Mouse (Mus musculus) MEL (cell line): ENCODE results near the gene Gosr2. TPM values are rescaled to one million over a fixed set of nuclear protein-coding genes. Genes with fewer than 3 reads are reported as not detected.

Source experiments
- DNase-seq: peaks from one replicate; pipeline ENCODE4 v3.0.0; 2011; ENCODE audit warnings: low read depth, low spot score
- H3K27ac ChIP-seq: 2 replicates; pipeline ENCODE4 v1.5.1; 2012; ENCODE audit warnings: low read depth, mild to moderate bottlenecking, control low read depth, low read length, moderate library complexity; ENCODE audit not compliant: control insufficient read depth
- H3K27me3 ChIP-seq, 2 experiments: fragments of 150-350 bp in 1 of 2; sonication (generic) in 1 of 2; 2 replicates each; pipeline ENCODE4 v1.6.1; 2012; ENCODE audit warnings: low read length in 2 of 2, mild to moderate bottlenecking in 2 of 2, improper control_type of control experiment in 1 of 2, moderate library complexity in 1 of 2; ENCODE audit not compliant: insufficient read depth in 2 of 2, control insufficient read depth in 1 of 2
- H3K36me3 ChIP-seq, 2 experiments: 2 replicates each; pipeline ENCODE4 v1.6.1; 2012 to 2014; ENCODE audit warnings: low read length in 2 of 2, improper control_type of control experiment in 1 of 2, inconsistent platforms in 1 of 2, mild to moderate bottlenecking in 1 of 2; ENCODE audit not compliant: insufficient read depth in 2 of 2, control insufficient read depth in 1 of 2
- H3K4me1 ChIP-seq, 2 experiments: fragments of 150-350 bp in 1 of 2; sonication (generic) in 1 of 2; 2 replicates each; pipeline ENCODE4 v1.6.1; 2012; ENCODE audit warnings: low read length in 2 of 2, improper control_type of control experiment in 1 of 2, mild to moderate bottlenecking in 1 of 2; ENCODE audit not compliant: insufficient read depth in 2 of 2, control insufficient read depth in 1 of 2
- H3K4me3 ChIP-seq, 2 experiments: fragments of 150-350 bp in 1 of 2; sonication (generic) in 1 of 2; 2 replicates each; pipeline ENCODE4 v1.5.1; 2012; ENCODE audit warnings: low read depth in 2 of 2, low read length in 2 of 2, mild to moderate bottlenecking in 2 of 2, moderate library complexity in 2 of 2, control low read depth in 1 of 2, improper control_type of control experiment in 1 of 2; ENCODE audit not compliant: control insufficient read depth in 1 of 2, insufficient read depth in 1 of 2
- H3K79me2 ChIP-seq: 2 replicates; pipeline ENCODE4 v1.6.1; 2012; ENCODE audit warnings: mild to moderate bottlenecking, low read length, moderate library complexity; ENCODE audit not compliant: control insufficient read depth, poor library complexity, insufficient read depth
- H3K9ac ChIP-seq: 2 replicates; pipeline ENCODE4 v1.6.1; 2012; ENCODE audit warnings: low read depth, mild to moderate bottlenecking, control low read depth, low read length, moderate library complexity; ENCODE audit not compliant: control insufficient read depth, poor library complexity, severe bottlenecking
- H3K9me3 ChIP-seq: fragments of 150-350 bp; sonication (generic); replicated peaks from 2 replicates; pipeline ENCODE4 v1.6.1; 2012; ENCODE audit warnings: mild to moderate bottlenecking, low read length, improper control_type of control experiment, moderate library complexity; ENCODE audit not compliant: insufficient read depth
- CHD1 ChIP-seq: IDR thresholded peaks from 2 replicates; pipeline ENCODE4 v1.6.1; 2012; ENCODE audit warnings: low read depth, mild to moderate bottlenecking, inconsistent platforms, low read length, improper control_type of control experiment
- CTCF ChIP-seq, 3 experiments: IDR thresholded peaks in 2 of 3; conservative IDR thresholded peaks in 1 of 3; 2 replicates each; pipeline ENCODE4 v1.5.1; 2011 to 2012; ENCODE audit warnings: low read length in 3 of 3, low read depth in 2 of 3, mild to moderate bottlenecking in 2 of 3, improper control_type of control experiment in 1 of 3, inconsistent platforms in 1 of 3, mixed read lengths in 1 of 3, moderate library complexity in 1 of 3; ENCODE audit not compliant: control insufficient read depth in 1 of 3, insufficient read depth in 1 of 3, poor library complexity in 1 of 3, severe bottlenecking in 1 of 3
- E2F4 ChIP-seq: IDR thresholded peaks from 2 replicates; pipeline ENCODE4 v1.6.1; 2011; ENCODE audit warnings: low read depth, low read length, improper control_type of control experiment, borderline replicate concordance
- GABPA ChIP-seq: IDR thresholded peaks from 2 replicates; pipeline ENCODE4 v1.6.1; 2012; ENCODE audit warnings: low read depth, mild to moderate bottlenecking, inconsistent platforms, low read length, improper control_type of control experiment, moderate library complexity
- GATA1 ChIP-seq: IDR thresholded peaks from 2 replicates; pipeline ENCODE4 v1.6.1; 2011; ENCODE audit warnings: low read depth, low read length, improper control_type of control experiment
- HCFC1 ChIP-seq: IDR thresholded peaks from 2 replicates; pipeline ENCODE4 v1.6.1; 2012; ENCODE audit warnings: low read depth, mild to moderate bottlenecking, inconsistent platforms, low read length, improper control_type of control experiment, moderate library complexity
- KAT2A ChIP-seq: conservative IDR thresholded peaks from 2 replicates; pipeline ENCODE4 v1.6.1; 2012; ENCODE audit warnings: low read depth, low read length, improper control_type of control experiment, inconsistent platforms
- MAX ChIP-seq: IDR thresholded peaks from 2 replicates; pipeline ENCODE4 v1.6.1; 2011; ENCODE audit warnings: low read length, improper control_type of control experiment
- MAZ ChIP-seq: IDR thresholded peaks from 2 replicates; pipeline ENCODE4 v1.6.1; 2012; ENCODE audit warnings: low read depth, mild to moderate bottlenecking, inconsistent platforms, low read length, improper control_type of control experiment
- MXI1 ChIP-seq: IDR thresholded peaks from 2 replicates; pipeline ENCODE4 v1.6.1; 2011; ENCODE audit warnings: mild to moderate bottlenecking, low read depth, low read length, improper control_type of control experiment
- NRF1 ChIP-seq: IDR thresholded peaks from 2 replicates; pipeline ENCODE4 v1.6.1; 2014; ENCODE audit warnings: low read depth, mild to moderate bottlenecking, inconsistent platforms, low read length, improper control_type of control experiment, moderate library complexity; ENCODE audit not compliant: poor library complexity, insufficient read depth, severe bottlenecking
- POLR2AphosphoS5 ChIP-seq: IDR thresholded peaks from 2 replicates; pipeline ENCODE4 v1.6.1; 2012; ENCODE audit warnings: low read depth, borderline replicate concordance, mild to moderate bottlenecking, inconsistent platforms, low read length, moderate library complexity, mixed read lengths
- RCOR1 ChIP-seq: IDR thresholded peaks from 2 replicates; pipeline ENCODE4 v1.6.1; 2012; ENCODE audit warnings: low read depth, mild to moderate bottlenecking, inconsistent platforms, low read length, improper control_type of control experiment
- SMC3 ChIP-seq: IDR thresholded peaks from 2 replicates; pipeline ENCODE4 v1.6.1; 2011; ENCODE audit warnings: low read depth, low read length, improper control_type of control experiment
- TBP ChIP-seq: IDR thresholded peaks from 2 replicates; pipeline ENCODE4 v1.8.0; 2011; ENCODE audit warnings: low read depth, low read length, improper control_type of control experiment
- UBTF ChIP-seq: IDR thresholded peaks from 2 replicates; pipeline ENCODE4 v1.6.1; 2012; ENCODE audit warnings: low read depth, mild to moderate bottlenecking, inconsistent platforms, low read length, improper control_type of control experiment, moderate library complexity, borderline replicate concordance; ENCODE audit not compliant: insufficient read depth
- USF1 ChIP-seq: IDR thresholded peaks from 2 replicates; pipeline ENCODE4 v1.6.1; 2014; ENCODE audit warnings: low read depth, mild to moderate bottlenecking, inconsistent platforms, low read length, improper control_type of control experiment, moderate library complexity
- USF2 ChIP-seq, 2 experiments: IDR thresholded peaks; 2 replicates each; pipeline ENCODE4 v1.6.1; 2011 to 2012; ENCODE audit warnings: improper control_type of control experiment in 2 of 2, low read length in 2 of 2, borderline replicate concordance in 1 of 2, inconsistent platforms in 1 of 2, low read depth in 1 of 2, mild to moderate bottlenecking in 1 of 2; ENCODE audit not compliant: insufficient read depth in 1 of 2
- ZC3H11A ChIP-seq: IDR thresholded peaks from 2 replicates; pipeline ENCODE4 v1.6.1; 2012; ENCODE audit warnings: low read depth, mild to moderate bottlenecking, inconsistent platforms, low read length, improper control_type of control experiment
- ZKSCAN1 ChIP-seq: IDR thresholded peaks from 2 replicates; pipeline ENCODE4 v1.6.1; 2012; ENCODE audit warnings: low read depth, mild to moderate bottlenecking, inconsistent platforms, low read length, improper control_type of control experiment, moderate library complexity
- ZMIZ1 ChIP-seq: IDR thresholded peaks from 2 replicates; pipeline ENCODE4 v1.6.1; 2012; ENCODE audit warnings: low read depth, mild to moderate bottlenecking, inconsistent platforms, low read length, improper control_type of control experiment, moderate library complexity
- ZNF384 ChIP-seq: IDR thresholded peaks from 2 replicates; pipeline ENCODE4 v1.6.1; 2012; ENCODE audit warnings: low read depth, mild to moderate bottlenecking, inconsistent platforms, low read length, improper control_type of control experiment
- polyA plus RNA-seq, 2 experiments: library from polyadenylated mRNA; stranded (reverse) in 1 of 2; unstranded in 1 of 2; fragments of >175 nt in 1 of 2; fragments of >200 nt in 1 of 2; gene quantifications; 2 replicates each; pipeline versions ENCODE4 v1.2.1 to v1.2.4; 2012; ENCODE audit warnings: low replicate concordance in 2 of 2, low read depth in 1 of 2; ENCODE audit not compliant: insufficient read length in 2 of 2, insufficient read depth in 1 of 2, missing spikeins in 1 of 2
- total RNA-seq: library from RNA; depleted of rRNA; stranded (reverse); fragments of 300-350 nt; gene quantifications from 2 replicates; pipeline ENCODE4 v1.2.3, GENCODE M21; 2012

The Gosr2 gene
- total and polyA plus RNA-seq, 3 experiments = 101 to 149 TPM; not detected in 1

GRCm38 (mm10) chr11:103636261-103636660 is 61.4 kb downstream of the Gosr2 start:
- H3K79me2 ChIP-seq = no peaks in the 10 kb centered on the region
- TF ChIP-seq CTCF (IDR thresholded peaks at IDR 0.05 in 2 of 3, conservative IDR thresholded peaks at IDR 0.05 in 1 of 3; ENCODE audit: control insufficient read depth in 1 of 3, insufficient read depth in 1 of 3, low read depth in 2 of 3, low read length in 3 of 3, poor library complexity in 1 of 3, severe bottlenecking in 1 of 3) (no peak), ZC3H11A (no peak), MAX (no peak), GABPA (no peak), TBP (no peak), POLR2AphosphoS5 (no peak), E2F4 (no peak), GATA1 (no peak), USF1 (no peak), MXI1 (no peak), ZNF384 (no peak), CHD1 (no peak), NRF1 (no peak), UBTF (no peak), RCOR1 (no peak), ZMIZ1 (no peak), USF2 (IDR thresholded peaks at IDR 0.05; ENCODE audit: borderline replicate concordance in 1 of 2, insufficient read depth in 1 of 2, low read depth in 1 of 2, low read length in 2 of 2) (no peak), SMC3 (no peak)
- TF ChIP-seq, all 39 proteins: peak for 0
- Histone ChIP-seq H3K4me3 (no peak overlapping the region), H3K36me3 (no peaks in the 10 kb centered on the region), H3K9ac (no peak overlapping the region), H3K9me3 (no peaks in the 10 kb centered on the region), H3K4me1 (no peaks in the 10 kb centered on the region), H3K27ac (no peak overlapping the region), H3K27me3 (peaks cover 5% of the 10 kb centered on the region in 2 experiments)
- no peak for DNase-seq

GRCm38 (mm10) chr11:103635481-103635880 is 62.2 kb downstream of the Gosr2 start:
- no peak for TF ChIP-seq SMC3
- no peak for TF ChIP-seq HCFC1
- TF ChIP-seq MAZ = no peak
- TF ChIP-seq CTCF (IDR thresholded peaks at IDR 0.05 in 2 of 3, conservative IDR thresholded peaks at IDR 0.05 in 1 of 3; ENCODE audit: control insufficient read depth in 1 of 3, insufficient read depth in 1 of 3, low read depth in 2 of 3, low read length in 3 of 3, poor library complexity in 1 of 3, severe bottlenecking in 1 of 3) = no peak
- TF ChIP-seq ZKSCAN1 = no peak
- TF ChIP-seq KAT2A = no peak
- no peak for TF ChIP-seq ZMIZ1
- no peak for TF ChIP-seq E2F4
- TF ChIP-seq GATA1 = no peak
- no peak for TF ChIP-seq NRF1
- H3K4me3 ChIP-seq = no peak overlapping the region
- H3K9ac ChIP-seq = no peak overlapping the region
- H3K27ac ChIP-seq = no peak overlapping the region
- peaks cover 3 to 5% of the 10 kb centered on the region in 2 experiments for H3K27me3 ChIP-seq
- no peaks in the 10 kb centered on the region for H3K79me2 ChIP-seq
- H3K36me3 ChIP-seq = no peaks in the 10 kb centered on the region
- H3K9me3 ChIP-seq = no peaks in the 10 kb centered on the region
- H3K4me1 ChIP-seq = no peaks in the 10 kb centered on the region
- no peak for DNase-seq
